Mouse (Mus musculus) yolk sac, embryonic 10.5 days (tissue): ENCODE measurements around the gene Col4a6.

Experiments used
- DNase-seq: peaks from one replicate; pipeline ENCODE4 v3.0.0-alpha.2; 2017; ENCODE audit warnings: low spot score

Col4a6 gene

DNA sequence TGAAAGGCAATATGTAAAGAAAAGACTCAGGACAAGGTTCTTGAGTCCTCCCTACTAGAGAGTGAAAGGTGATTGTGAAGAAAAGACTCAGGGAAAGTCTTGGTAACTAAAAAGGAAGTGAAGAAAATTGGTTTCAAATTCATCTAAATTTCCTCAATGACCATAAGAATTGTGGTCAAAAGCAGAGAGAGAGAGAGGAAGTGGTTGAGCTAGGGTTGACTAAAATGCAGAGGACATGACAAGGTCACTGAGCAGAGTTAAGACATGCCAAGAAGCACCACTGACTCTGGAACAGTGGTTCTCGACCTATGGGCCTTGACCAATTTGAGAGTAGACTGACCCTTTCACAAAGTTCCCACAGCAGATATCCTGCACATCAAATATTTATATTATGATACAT lies 224.2 kb downstream of the Col4a6 start:
- DNase-seq = no peak

DNA sequence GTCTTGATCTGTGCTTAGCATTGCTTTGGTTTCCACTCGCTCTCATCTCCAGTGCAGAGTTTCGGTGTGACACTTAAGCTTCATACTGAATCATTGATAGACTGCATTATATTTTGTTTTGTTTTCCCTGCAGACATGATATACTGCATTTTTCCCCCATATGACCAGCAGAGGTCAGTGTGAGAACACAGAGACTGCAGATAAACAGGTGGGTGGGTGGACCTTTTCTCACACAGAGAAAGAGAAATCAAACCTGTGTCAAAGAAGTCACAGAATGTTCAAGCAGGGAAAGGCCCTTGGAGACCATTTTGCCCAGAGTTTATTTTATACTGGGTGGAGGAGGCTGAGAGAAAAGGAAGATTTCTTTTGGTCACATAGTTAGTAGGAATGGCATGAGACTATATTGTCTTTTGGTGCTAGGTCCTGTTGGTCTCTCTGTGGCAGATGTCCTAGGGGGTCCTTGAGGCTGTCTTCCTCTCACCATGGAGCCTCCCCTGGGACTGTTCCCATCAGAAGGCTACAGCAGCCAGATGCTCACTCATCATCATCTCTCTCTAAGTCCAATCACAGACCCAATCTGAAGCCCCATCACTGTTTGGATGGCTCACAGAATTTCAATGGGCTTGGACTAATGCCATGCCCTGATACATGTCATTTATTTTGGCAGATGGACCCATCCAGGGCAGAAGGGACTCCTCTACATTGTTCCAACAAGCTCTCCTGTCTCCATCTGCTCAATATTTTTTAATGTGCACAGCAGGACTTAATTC lies 237.1 kb downstream of the Col4a6 start:
- DNase-seq = no peak

DNA sequence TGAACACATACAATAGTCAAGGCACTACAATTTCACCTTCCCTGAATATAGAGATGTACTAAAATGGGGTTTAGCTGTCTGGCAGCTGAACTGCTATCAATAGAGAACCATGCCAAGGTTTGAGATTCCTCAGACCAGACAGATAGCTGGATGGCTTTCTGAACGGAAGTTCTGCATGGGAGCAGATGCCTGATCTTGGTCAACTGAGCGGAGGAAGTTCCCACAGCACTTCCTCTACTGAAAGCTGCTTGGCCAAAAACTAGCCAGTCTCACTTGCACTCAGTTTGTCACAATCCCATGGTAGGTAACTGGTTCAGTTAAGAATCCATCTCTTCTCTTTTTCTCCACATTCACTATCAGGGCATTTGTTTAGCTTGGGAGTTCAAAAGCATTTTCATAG lies 245.7 kb downstream of the Col4a6 start:
- DNase-seq = no peak

DNA sequence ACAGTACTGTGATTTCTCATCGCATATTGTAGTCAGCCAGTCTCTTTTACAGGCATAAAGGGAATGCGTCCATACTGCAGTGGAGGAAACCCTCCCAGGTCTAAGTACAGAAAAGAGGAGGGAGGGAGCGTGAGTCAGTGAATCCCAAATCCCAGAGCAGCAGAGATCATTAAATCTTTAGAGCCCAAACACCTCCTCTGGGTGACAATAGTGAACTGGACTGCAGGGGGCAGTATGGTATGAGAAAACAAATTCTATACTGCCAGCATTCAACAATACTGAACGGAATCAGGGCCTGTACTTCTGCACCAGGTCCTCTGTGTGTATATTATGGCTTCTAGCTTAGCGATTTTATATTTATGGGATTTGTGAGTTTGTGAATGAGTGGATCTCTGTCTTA lies 261.1 kb downstream of the Col4a6 start:
- DNase-seq = no peak

DNA sequence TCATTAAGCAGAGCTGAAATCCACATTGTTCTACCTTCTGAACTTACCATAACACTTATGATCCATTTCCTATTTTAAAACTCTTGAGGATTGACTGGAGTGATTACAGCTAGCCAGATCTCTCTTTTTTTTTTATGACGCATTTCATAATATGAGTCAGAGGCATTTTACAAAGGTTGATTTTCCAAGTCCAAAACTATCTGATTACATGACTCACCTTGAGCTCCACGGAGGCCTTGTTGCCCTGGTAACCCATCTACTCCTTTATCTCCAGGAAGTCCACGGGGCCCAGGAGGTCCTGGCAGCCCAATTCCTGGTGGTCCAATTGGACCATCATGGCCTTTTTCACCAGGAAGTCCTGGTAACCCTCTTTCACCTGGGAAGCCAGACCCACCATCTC lies 274.9 kb downstream of the Col4a6 start:
- no peak for DNase-seq

DNA sequence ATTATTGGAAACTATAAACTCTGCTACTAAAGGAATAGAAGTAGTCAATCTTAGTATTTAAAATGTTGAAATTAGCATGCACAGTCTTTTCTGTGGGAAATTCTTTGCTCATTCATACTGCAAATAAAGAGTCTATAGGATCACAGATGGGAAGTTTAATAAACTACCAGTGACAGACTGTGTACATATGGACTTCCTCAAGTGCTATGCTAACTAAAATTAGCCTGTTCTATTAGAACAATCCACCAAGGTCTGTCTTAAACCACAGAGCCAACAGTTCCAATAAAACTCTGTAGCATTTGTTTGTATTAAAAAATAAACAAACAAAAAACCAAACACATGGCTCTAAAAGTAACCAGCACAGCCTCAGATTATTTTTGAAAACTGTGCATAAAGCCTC lies 278.8 kb downstream of the Col4a6 start:
- DNase-seq = no peak

DNA sequence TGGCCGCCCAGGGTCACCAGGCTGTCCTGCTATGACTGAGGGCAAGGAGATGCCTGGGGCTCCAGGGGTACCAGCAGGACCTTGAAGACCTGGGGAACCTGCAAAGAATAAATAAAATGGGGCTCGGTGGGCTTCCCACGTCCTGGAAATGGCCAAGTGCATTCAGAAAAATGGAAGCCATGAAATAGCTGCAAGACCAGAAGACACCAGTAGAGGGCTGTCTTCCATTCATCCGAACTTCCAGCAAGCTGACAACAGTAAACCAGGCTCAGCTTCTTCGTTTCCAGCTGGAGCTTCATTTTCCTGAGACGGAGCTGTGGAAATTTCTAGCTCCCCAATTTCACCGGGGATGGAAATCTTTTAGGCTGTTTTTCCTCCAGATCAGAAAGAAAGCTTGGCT lies 298.5 kb downstream of the Col4a6 start:
- DNase-seq = no peak

DNA sequence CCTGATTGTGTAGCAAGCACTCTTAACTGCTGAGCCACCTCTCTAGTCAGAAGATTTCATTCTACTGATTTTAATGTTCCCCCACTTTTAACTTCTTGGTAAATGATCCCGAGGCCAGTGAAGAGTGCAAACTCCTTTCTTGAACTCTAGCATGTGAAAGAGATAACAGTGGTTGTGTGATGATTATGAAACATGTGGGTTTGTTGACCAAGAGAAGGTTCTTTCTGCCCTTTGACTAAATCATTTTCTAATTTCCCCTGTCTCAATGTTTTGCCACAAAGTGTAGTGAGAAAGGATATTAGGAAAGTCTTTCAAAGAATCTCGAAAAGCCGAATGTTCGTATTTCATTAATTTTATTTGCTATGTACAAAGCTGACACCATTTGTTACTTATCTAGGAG lies 308.8 kb downstream of the Col4a6 start:
- no peak for DNase-seq

DNA sequence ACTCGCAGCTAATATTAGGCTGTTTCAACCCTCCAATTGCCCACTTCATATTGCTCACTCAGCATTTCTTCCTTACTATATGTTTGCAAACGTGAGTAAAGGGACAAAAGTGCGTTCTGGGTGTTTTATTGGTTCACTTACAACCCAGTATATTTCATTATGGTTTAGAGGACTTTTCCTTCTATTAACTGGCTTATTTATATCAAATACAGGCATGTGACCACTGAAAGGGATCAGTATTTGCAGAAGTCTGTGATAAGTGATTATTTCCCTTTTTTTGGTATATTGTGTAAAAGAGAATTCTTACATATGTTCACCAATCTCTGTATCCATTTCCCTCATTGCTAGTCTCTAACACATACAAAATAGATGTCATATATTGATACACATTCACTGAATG lies 313.5 kb downstream of the Col4a6 start:
- DNase-seq = no peak

DNA sequence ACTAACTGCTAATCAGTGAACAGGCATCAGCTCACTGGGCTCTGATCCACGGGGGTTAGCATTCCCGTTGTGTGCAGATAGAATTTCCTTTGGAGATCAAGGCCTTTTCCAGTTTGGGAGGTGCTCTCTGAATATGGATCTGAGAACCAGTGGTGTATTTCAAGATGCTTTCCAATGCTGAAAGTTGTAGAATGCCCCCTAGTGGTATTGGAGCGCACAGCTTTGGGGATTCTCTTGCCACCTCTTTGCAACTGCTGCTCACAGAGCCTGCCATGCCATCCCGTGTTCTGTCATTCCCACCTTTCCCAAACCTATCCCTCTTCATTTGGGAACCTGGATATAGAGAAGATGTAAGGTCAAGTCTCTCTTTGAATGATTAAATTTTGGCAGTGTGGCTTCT lies 315.7 kb downstream of the Col4a6 start:
- DNase-seq = no peak

DNA sequence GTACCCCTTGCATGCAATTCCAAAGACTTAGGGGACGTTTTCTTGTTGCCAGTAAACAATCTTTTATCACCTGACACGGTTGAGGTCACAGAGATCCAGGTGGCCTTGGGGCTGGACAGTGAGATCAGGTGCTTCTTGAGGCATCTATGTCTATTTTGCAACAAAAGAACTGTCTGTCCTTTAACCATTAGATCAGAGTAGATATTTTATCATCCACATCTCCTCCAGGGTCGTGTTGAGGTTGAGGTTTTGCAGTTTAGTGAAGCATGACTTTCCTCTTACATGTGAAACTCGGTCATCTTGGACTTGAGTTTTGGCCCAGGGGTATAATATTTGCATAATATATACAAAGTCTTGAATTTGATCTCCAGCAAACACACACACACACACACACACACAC lies 316.2 kb downstream of the Col4a6 start:
- DNase-seq = no peak

DNA sequence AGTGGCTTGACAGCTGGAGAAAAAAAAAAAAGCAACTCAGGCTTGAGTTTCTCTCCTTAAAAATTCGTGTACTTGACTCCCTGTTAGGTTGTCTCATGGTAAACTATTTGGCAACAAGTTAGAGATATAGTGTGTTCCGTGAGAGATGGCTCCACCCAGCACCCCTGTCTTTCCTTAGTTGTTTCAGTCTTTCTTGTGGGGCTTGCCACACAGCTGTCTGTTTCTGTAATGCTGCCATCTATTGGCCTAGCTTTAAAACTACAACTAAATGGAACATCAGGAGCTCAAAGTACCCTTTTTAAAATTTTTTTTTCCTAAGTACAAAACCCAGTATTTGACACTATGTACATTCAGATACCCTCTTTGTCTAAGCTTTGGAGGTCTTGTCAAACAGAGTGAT lies 317.2 kb downstream of the Col4a6 start:
- DNase-seq = no peak

DNA sequence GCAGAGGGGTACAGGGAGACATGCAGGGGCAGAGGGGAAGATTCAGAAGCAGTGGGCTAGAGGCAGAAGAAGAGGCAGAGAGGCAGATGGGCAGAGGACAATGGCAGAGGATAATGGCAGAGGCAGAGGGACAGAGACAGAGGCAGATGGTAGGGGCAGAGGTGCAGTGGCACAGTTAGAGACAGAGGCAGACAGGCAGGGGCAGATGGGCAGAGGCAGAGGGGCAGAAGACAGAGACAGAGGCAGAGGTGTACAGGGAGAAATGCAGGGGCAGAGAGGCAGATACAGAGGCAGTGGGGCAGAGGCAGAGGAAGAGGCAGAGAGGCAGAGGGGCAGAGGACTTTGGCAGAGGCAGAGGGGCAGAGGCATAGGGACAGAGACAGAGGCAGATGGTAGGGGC lies 322.7 kb downstream of the Col4a6 start:
- DNase-seq = no peak

DNA sequence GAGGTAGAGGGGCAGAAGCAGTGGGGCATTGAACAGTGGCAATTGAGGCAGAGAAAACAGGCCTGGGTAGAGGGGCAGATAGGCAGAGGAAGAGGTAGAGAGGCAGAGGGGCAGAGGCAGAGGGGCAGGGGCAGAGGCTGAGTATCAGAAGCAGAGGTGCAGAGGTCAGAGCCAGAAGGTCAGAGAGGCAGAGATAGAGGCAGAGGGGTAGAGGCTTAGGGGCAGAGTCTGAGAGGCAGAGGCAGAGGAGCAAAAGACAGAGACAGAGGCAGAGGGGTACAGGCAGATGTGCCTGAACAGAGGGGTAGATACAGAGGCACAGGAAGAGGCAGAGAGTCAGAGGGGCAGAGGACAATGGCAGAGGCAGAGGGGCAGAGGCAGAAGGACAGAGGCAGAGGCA lies 323.6 kb downstream of the Col4a6 start:
- DNase-seq = no peak

DNA sequence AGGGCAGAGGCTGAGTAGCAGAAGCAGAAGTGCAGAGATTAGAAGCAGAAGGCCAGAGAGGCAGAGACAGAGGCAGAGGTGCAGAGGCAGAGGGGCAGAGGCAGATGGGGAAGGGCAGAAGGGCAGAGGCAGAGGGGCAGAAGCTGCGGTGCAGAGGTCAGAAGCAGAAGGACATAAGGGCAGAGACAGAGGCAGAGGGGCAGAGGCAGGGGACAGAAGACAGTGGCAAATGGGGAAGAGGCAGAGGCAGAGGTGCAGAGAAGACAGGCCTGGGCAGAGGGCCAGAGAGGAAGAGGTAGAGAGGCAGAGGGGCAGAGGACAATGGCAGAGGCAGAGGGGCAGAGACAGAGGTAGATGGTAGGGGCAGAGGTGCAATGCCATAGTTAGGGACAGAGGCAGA lies 324.2 kb downstream of the Col4a6 start:
- no peak for DNase-seq
